Comparison of ENCODE assay signal across 8 mouse cellular contexts in genomic region chr6:71149534-71149933, GRCm38 (mm10). TPM values are rescaled to one million over a fixed set of nuclear protein-coding genes. Genes with fewer than 3 reads are reported as not detected.
DNase-seq lines count a peak whose midpoint lies in the region; ATAC-seq and TF ChIP-seq lines count a peak whose summit lies in the region.

No protein-coding gene starts in this region.

- H3K4me3 ChIP-seq in heart, embryonic 11.5 days (ENCODE audit: low read depth, low read length), result no peak overlapping the region
- H3K4me3 ChIP-seq in kidney, postnatal 0 days (replicated peaks; ENCODE audit: low read depth, low read length), result no peak overlapping the region
- H3K4me3 ChIP-seq in spleen, adult 2 months (ENCODE audit: extremely low read depth, insufficient read depth, insufficient read length), result no peak overlapping the region

- H3K4me1 ChIP-seq in heart, embryonic 11.5 days (ENCODE audit: control insufficient read depth, insufficient read depth, low read length), result no peaks in the 10 kb centered on the region
- no peaks in the 10 kb centered on the region for H3K4me1 ChIP-seq in kidney, postnatal 0 days (replicated peaks; ENCODE audit: insufficient read depth, low read length)
- 0 out of 2 replicates have a peak, but pooled peaks cover 2% of the 10 kb centered on the region for H3K4me1 ChIP-seq in spleen, adult 2 months (ENCODE audit: control insufficient read depth, insufficient read depth, insufficient read length)

- TF ChIP-seq CTCF in kidney, postnatal 0 days (IDR thresholded peaks at IDR 0.05; ENCODE audit: low read depth), result peak; percentile 87
- TF ChIP-seq CTCF in spleen, adult 2 months (IDR thresholded peaks at IDR 0.05; ENCODE audit: extremely low read depth, insufficient read depth, insufficient read length, insufficient replicate concordance), result peak; percentile 70; the same call in 1 of the 2 replicates

- TF ChIP-seq POLR2A in spleen, adult 2 months (IDR thresholded peaks at IDR 0.05; ENCODE audit: low read depth, low read length), result no peak

- WGBS in heart, embryonic 11.5 days (ENCODE audit: insufficient replicate concordance), result 13% methylated on average over 5 of the region's 5 CpGs
- WGBS in kidney, postnatal 0 days, result 11% methylated on average over 5 of the region's 5 CpGs
- WGBS in spleen, adult 2 months, result 17% methylated on average over 5 of the region's 5 CpGs

- H3K9me3 ChIP-seq in heart, embryonic 11.5 days (replicated peaks; ENCODE audit: control insufficient read depth, low read length), result no peaks in the 10 kb centered on the region
- no peaks in the 10 kb centered on the region for H3K9me3 ChIP-seq in kidney, postnatal 0 days (replicated peaks; ENCODE audit: low read length)

- no peaks in the 10 kb centered on the region for H3K27me3 ChIP-seq in heart, embryonic 11.5 days (ENCODE audit: control insufficient read depth, insufficient read depth, low read length)
- H3K27me3 ChIP-seq in kidney, postnatal 0 days (ENCODE audit: insufficient read depth, low read length), result no peaks in the 10 kb centered on the region
- H3K27me3 ChIP-seq in spleen, adult 2 months (ENCODE audit: control insufficient read depth, insufficient read depth, low read length), result no peaks in the 10 kb centered on the region

- peak; percentile 63; the same call in 1 of the 2 replicates for ATAC-seq in heart, embryonic 11.5 days (replicated peaks; ENCODE audit: insufficient number of reproducible peaks, low FRiP score, low TSS enrichment)
- peak; percentile 79 for ATAC-seq in kidney, postnatal 0 days (replicated peaks; ENCODE audit: low FRiP score, low read depth)
- peak; percentile 70 for ATAC-seq in megakaryocyte, adult 5-6 weeks (ENCODE audit: poor library complexity, severe bottlenecking)

- no peak overlapping the region for H3K9ac ChIP-seq in heart, embryonic 11.5 days (ENCODE audit: low read depth, low read length)
- no peak overlapping the region for H3K9ac ChIP-seq in kidney, postnatal 0 days (ENCODE audit: low read depth, low read length)

- H3K36me3 ChIP-seq in heart, embryonic 11.5 days (ENCODE audit: control insufficient read depth, insufficient read depth, low read length), result no peaks in the 10 kb centered on the region
- H3K36me3 ChIP-seq in kidney, postnatal 0 days (ENCODE audit: insufficient read depth, low read length), result no peaks in the 10 kb centered on the region
- no peaks in the 10 kb centered on the region for H3K36me3 ChIP-seq in spleen, adult 2 months (ENCODE audit: control insufficient read depth, insufficient read depth, low read length)

- H3K27ac ChIP-seq in heart, embryonic 11.5 days (ENCODE audit: low read depth, low read length), result no peak overlapping the region
- H3K27ac ChIP-seq in kidney, postnatal 0 days, result no peak overlapping the region
- H3K27ac ChIP-seq in spleen, adult 2 months (ENCODE audit: insufficient read depth, low read length), result no peak overlapping the region

- no peak overlapping the region for H3K4me2 ChIP-seq in heart, embryonic 11.5 days
- no peak overlapping the region for H3K4me2 ChIP-seq in kidney, postnatal 0 days (ENCODE audit: low read length)

- DNase-seq in CD8-positive naive resting alpha-beta T cell, adult 2 months (ENCODE audit: low read depth in 2 of 2, low spot score in 2 of 2), result peak; percentile 47 to 58
- peak; percentile 43 for DNase-seq in NIH3T3 (ENCODE audit: low read depth)
- peak; percentile 78 to 82 for DNase-seq in cerebellum, postnatal 14 days
- peak; percentile 77 for DNase-seq in kidney, postnatal 0 days (ENCODE audit: low spot score)
- DNase-seq in spleen, adult 2 months (ENCODE audit: low read depth in 1 of 2, low spot score in 2 of 2), result peak in 1 of 2 experiments; percentile 42
- DNase-seq in frontal cortex, postnatal 25 days (ENCODE audit: low spot score in 2 of 2), result no peak

RNA-seq across cellular contexts. Expression of gene Thnsl2, which starts 5.3 kb away (rescaled TPM):
- 4.9 and 5.1 TPM in 2 replicates for polyA plus RNA-seq in heart, embryonic 11.5 days (2014; fragmentation: Nextera tagmentation; extraction: Ambion mirVana)
- 99.3 and 110 TPM in 2 replicates for polyA plus RNA-seq in kidney, postnatal 0 days (2015; fragmentation: Nextera tagmentation; extraction: Ambion mirVana)
- total RNA-seq in megakaryocyte, adult 5-6 weeks (2015), result 0.68 TPM in 1 of 2 replicates, not detected in the other
- total RNA-seq in megakaryocyte, adult 5-6 weeks (2017), result 0.08 TPM in 1 of 2 replicates, not detected in the other
- 2.1 and 2.5 TPM in 2 replicates for polyA plus RNA-seq in spleen, adult 2 months (2012; rRNA removed)

RNA-seq across cellular contexts. Expression of gene Fabp1, which starts 50.1 kb away (rescaled TPM):
- polyA plus RNA-seq in heart, embryonic 11.5 days (2014; fragmentation: Nextera tagmentation; extraction: Ambion mirVana), result 1.4 TPM in 1 of 2 replicates, not detected in the other
- polyA plus RNA-seq in kidney, postnatal 0 days (2015; fragmentation: Nextera tagmentation; extraction: Ambion mirVana), result 2.4 and 2.9 TPM in 2 replicates
- total RNA-seq in megakaryocyte, adult 5-6 weeks (2015), result not detected in 2 replicates
- total RNA-seq in megakaryocyte, adult 5-6 weeks (2017), result not detected in 2 replicates
- 0.23 TPM in 1 of 2 replicates, not detected in the other for polyA plus RNA-seq in spleen, adult 2 months (2012; rRNA removed)

Comparison
In these comparisons a context has a peak if more than half of its experiments do, and no peak if none do; other contexts are left out.
1. DNase-seq: peak in CD8-positive naive resting alpha-beta T cell, adult 2 months (2 of 2), NIH3T3 (single experiment), cerebellum, postnatal 14 days (2 of 2) and kidney, postnatal 0 days (single experiment); none in frontal cortex, postnatal 25 days (0 of 2).
2. RNA of gene Thnsl2, which starts 5.3 kb away (polyA plus RNA-seq): 99.3 to 110 TPM in kidney, postnatal 0 days; 4.9 to 5.1 TPM in heart, embryonic 11.5 days and 2.1 to 2.5 TPM in spleen, adult 2 months; every median in the first group is over 10 times any median in the second.
3. Peak in every context shown above with its lines, with median percentiles within 50 percentile points of each other: ATAC-seq.